Mouse (Mus musculus) spleen, embryonic (tissue): Measurements from ENCODE around the gene Naa38.

Experiments
- CTCF ChIA-PET: fragments of 350-600 bp; sonication (Branson Sonifier 250); formaldehyde crosslinking; loops from one replicate; lab custom pipeline; 2022; lab: Charles Lee

The Naa38 gene

GRCm38 (mm10) chr11:69395235-69395633, at the start of gene Naa38, which contains the start of gene Cyb5d1:
TSS of gene Naa38 (plus strand) at chr11:69395487.
TSS of gene Cyb5d1 (minus strand) at chr11:69395631.
- CTCF ChIA-PET, result interaction anchor here (0.5 to 1.2 kb wide), 3 partner anchors 19 to 154 kb away, joined by 3 read pairs; partner anchors contain the start of gene Dnah2

GRCm38 (mm10) chr11:69346441-69346840, 48.8 kb upstream of the Naa38 start:
- CTCF ChIA-PET, result interaction anchor here (0.6 kb wide), 1 partner anchor 1193 kb away, joined by 7 read pairs; no protein-coding TSS in a partner anchor

- CTCF ChIA-PET, result no interaction called here
Observed at GRCm38 (mm10) chr11:69356544-69356943, 38.7 kb upstream of the Naa38 start.

DNA sequence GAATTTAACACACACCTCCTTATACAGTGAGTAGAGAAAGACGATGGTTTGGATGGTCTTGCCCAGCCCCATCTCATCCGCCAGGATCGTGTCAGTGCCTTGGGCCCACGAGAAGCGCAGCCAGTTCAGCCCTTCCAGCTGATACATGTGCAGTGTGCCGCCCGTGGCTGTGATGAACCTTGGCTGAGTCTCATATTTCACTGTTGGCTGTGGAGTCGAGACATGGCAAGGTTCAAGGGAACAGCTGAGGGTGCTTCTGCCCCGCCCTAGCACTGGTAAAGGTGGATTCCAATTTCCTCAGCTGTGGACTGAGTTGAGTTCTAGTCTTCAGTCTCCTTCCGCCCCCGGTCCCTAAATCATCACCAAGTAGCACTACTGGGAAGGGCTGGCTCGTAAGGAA, 37.6 kb upstream of the Naa38 start:
- CTCF ChIA-PET, result no interaction called here

- CTCF ChIA-PET, result interaction anchor here (0.6 kb wide), 1 partner anchor 20 kb away, joined by 4 read pairs; no protein-coding TSS in a partner anchor
Observed at GRCm38 (mm10) chr11:69362021-69362420, 33.3 kb upstream of the Naa38 start.

DNA sequence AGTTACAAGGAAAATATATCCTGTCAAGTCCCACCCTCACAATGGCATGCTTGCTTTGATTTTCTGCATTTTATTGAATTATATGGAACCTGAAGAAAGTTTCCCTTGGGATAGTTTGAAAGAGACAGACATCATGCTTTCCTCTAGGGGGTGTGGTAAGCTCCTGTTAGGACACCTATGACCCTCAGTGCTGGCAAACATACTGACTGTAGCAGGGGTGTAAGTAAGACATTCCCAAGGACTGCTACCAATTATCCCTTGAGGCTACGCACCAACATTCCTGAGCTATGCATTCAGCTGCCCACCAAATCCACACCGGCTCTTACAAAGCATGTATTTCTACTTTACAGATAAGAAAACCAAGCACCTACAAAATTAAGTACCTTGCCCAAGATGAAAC, 32.8 kb upstream of the Naa38 start:
- CTCF ChIA-PET, result interaction anchor here (0.6 kb wide), 1 partner anchor 20 kb away, joined by 4 read pairs; no protein-coding TSS in a partner anchor

GRCm38 (mm10) chr11:69364376-69364775, 30.9 kb upstream of the Naa38 start:
- CTCF ChIA-PET, result no interaction called here

GRCm38 (mm10) chr11:69364910-69365309, 30.4 kb upstream of the Naa38 start:
- CTCF ChIA-PET, result no interaction called here

- CTCF ChIA-PET, result no interaction called here
Observed at GRCm38 (mm10) chr11:69365722-69366121, 29.6 kb upstream of the Naa38 start.

DNA sequence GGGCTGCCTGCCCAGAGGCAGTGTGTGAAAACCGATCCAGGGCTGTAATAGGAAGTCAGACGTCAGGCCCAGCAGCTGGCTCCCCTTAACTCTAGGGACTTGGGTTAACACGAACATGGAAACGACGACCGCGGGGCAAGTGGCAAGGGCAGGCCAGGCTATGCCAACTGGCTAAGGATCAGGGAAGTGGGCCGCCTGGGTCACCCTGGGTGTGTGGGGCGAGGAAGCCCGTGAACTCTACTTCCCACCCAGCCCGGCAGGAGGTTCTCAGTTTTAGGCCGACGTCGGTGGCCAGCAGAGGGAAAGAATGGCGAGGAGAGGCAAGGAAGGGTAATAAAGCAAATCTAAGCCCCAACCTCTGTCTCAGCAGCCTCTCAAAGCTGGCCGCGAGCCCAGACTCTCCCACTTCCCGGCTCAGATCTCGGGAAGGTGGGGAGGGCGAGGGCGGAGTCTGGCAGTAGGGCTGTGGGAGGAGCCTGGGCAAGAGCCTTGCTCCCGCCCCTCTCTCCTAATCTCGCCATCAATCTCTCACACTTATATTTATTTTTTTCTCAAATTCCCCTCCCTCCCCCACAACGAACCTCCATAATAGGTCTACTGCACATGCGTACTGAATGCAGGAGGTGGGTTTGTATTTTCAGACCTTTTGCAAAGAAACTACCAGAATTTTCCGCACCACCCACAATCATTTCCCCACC, 29.0 kb upstream of the Naa38 start:
- CTCF ChIA-PET, result interaction anchor here (0.7 kb wide), 1 partner anchor 309 kb away, joined by 4 read pairs; no protein-coding TSS in a partner anchor

DNA sequence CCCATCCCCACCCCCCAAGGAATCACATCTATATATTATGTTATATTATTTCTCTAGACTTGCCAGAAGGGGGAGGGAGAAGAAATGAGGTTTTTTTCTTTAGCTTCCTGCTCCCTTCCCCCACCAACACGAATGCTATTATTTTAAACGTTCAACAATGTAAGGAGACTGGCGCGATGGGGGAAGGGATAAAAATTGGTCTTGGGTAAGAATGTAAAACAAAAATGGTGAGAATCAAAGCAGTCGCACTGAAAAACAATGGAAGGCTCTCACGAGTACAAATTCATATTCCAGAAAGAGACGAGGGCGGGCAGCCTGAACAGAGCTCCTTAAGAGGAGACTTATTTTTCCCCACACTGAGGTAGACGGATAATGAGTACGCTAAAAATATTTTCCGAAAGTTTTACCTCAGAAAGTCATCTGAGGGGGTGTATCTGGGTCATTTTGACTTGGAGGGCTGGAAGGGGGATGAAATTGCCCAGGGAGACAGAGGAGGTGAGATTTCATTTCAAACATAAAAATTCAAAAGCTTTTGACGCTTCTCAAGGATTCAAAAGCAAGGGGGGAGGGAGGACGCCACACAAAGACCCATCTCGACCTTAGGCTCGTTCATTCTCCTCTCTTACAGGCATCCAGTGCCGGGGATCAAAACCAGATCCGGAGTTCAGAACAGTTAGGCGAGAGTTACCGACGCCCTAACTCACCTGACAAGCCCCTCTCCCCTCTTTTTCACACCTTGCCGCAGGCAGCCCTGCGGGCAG, 28.3 kb upstream of the Naa38 start:
- CTCF ChIA-PET, result interaction anchor here (0.7 kb wide), 1 partner anchor 310 kb away, joined by 4 read pairs; no protein-coding TSS in a partner anchor

GRCm38 (mm10) chr11:69367616-69368355, 27.5 kb upstream of the Naa38 start:
- CTCF ChIA-PET, result interaction anchor here (0.6 to 1.4 kb wide), 3 partner anchors 34 to 63 kb away, joined by 3 to 4 read pairs (median 3); no protein-coding TSS in a partner anchor

GRCm38 (mm10) chr11:69368356-69369214, 26.7 kb upstream of the Naa38 start:
- CTCF ChIA-PET, result interaction anchor here (1.0 to 1.4 kb wide), 2 partner anchors 35 to 63 kb away, joined by 3 to 4 read pairs; no protein-coding TSS in a partner anchor

- CTCF ChIA-PET, result interaction anchor here (0.6 to 1.4 kb wide), 4 partner anchors 32 to 96 kb away, joined by 3 to 7 read pairs (median 5); no protein-coding TSS in a partner anchor
Observed at GRCm38 (mm10) chr11:69369215-69369989, 25.9 kb upstream of the Naa38 start, which contains the start of gene Chd3. TSS of gene Chd3 (minus strand) at chr11:69369406.

DNA sequence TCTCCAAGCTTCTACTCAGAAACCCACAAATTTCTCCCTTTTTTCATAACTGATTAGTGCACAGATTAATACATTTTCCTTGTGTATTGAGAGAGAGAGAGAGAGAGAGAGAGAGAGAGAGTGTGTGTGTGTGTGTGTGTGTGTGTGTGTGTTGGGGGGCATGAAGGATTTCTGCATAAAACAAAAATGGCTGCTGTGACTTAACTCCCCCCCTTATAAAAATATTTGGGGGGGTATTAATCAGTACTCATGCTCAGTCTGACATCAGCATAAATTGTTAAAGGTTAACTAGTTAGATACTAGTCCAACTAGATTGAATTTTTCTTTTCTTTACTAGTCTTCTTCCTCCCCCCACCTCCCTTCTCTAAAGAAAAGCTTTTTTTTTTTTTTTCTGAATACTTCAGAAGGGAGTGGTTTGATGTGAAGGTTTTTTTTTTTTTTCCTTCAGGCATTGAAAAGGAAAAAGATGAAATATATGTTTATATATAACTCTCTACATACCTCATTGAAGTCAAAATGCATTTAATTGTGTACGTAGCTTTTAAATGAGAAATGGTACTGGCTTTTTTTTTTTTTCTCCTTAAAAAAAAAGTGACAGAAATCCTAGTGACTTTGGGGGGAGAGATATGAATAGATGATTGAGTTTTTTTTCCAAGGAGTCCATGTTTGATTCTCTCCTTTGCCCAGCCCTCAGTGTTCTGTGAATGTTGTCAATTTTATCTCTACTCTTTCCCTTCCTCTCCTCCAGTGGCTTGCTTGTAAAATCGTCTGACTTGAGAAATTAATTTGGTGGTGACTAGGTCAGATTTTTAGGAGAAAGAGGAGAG, 25.1 kb upstream of the Naa38 start:
- CTCF ChIA-PET, result interaction anchor here (0.6 to 0.7 kb wide), 5 partner anchors 9 to 97 kb away, joined by 3 to 8 read pairs (median 6); no protein-coding TSS in a partner anchor

GRCm38 (mm10) chr11:69370817-69371215, 24.5 kb upstream of the Naa38 start:
- CTCF ChIA-PET, result interaction anchor here (0.6 kb wide), 1 partner anchor 8 kb away, joined by 5 read pairs; no protein-coding TSS in a partner anchor

DNA sequence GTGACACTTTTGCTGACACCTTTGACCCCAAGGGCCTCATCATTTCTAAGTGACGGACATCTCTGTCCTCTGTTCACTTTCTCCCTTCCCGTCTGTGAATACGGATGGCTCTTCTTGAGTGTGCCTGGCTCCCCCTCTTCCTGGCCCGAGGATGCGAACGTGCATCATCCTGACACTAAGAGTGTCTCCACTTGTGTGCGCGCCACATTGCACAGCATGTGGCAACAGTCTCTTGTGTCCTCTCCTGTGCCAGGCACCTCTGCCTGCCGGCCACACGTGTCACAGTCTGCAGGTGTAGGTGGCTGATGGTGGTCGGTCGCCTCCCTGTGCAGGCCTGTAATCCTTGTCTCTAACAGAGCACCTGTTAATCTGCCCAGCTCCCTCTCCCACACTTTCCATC, 23.7 kb upstream of the Naa38 start:
- CTCF ChIA-PET, result no interaction called here

DNA sequence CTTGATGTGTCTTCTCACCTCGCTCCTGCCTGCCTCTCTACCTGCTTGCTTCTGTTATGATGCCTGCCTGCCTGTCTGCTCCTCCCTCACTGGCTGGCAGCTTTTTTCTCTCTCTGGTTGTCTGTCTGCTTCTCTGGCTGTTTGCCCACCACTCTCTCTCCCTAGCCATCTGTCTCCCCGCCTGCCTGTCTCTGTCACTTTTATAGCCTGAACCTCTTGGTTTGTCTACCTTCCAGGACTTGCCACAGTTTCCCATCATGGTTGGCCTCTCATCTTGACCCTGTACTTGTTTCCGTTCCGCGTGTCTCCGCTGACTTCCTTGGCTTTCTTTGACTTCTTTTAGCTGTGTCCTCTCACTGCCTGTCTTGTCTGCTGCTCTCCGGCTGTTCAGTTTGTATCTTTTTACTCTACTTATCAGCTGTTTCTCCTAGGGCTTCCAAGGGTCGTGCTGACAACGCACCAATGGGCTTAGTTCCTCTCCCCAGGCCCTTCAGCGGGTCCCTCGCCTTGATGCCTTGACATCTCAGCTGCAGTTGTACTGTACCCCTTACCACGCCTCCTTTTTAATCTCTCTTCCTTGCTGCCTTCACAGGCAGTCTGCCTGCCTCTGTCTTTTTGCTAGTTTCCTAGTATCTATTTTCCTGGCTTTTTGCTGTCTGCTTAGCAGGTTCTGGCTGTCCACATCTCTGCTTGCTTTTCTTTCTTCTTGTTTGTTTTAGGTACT, 23.1 kb upstream of the Naa38 start:
- CTCF ChIA-PET, result interaction anchor here (0.6 kb wide), 1 partner anchor 99 kb away, joined by 3 read pairs; no protein-coding TSS in a partner anchor
